Mouse (Mus musculus) stomach, embryonic 15.5 days (tissue): ENCODE measurements around the gene Itpkc. TPM values are rescaled to one million over a fixed set of nuclear protein-coding genes. Genes with fewer than 3 reads are reported as not detected.
A peak's percentile ranks its signal among the peaks of the same experiment; 100 is the strongest.
"Not testable (repeated sequence)": the region's sequence is repeated elsewhere in the genome, so short reads cannot be mapped to it uniquely, and the experiment has no call there.

ENCODE experiments used
- ATAC-seq: fragments of 200-750 bp; cut with Nextera tagmentation; 2 replicates; pipeline ENCODE4 v1.8.0; 2017; ENCODE audit warnings: low read depth, moderate number of reproducible peaks, moderate TSS enrichment; ENCODE audit not compliant: insufficient read depth, low FRiP score
- H3K27ac ChIP-seq: fragments of 300-500 bp; sonication (generic); 2 replicates; pipeline ENCODE4 v1.5.1; 2015; ENCODE audit warnings: mild to moderate bottlenecking, inconsistent platforms
- H3K27me3 ChIP-seq: fragments of 300-500 bp; sonication (generic); replicated peaks from 2 replicates; pipeline ENCODE4 v1.6.1; 2015; ENCODE audit warnings: inconsistent platforms
- H3K36me3 ChIP-seq: fragments of 300-500 bp; sonication (generic); 2 replicates; pipeline ENCODE4 v1.6.1; 2015; ENCODE audit warnings: inconsistent platforms
- H3K4me1 ChIP-seq: fragments of 300-500 bp; sonication (generic); 2 replicates; pipeline ENCODE4 v1.6.1; 2015; ENCODE audit warnings: inconsistent platforms
- H3K4me2 ChIP-seq: fragments of 300-500 bp; sonication (generic); 2 replicates; pipeline ENCODE4 v1.6.1; 2015; ENCODE audit warnings: mild to moderate bottlenecking, inconsistent platforms
- H3K4me3 ChIP-seq: fragments of 300-500 bp; sonication (generic); replicated peaks from 2 replicates; pipeline ENCODE4 v1.5.1; 2015; ENCODE audit warnings: inconsistent platforms
- H3K9ac ChIP-seq: fragments of 300-500 bp; sonication (generic); 2 replicates; pipeline ENCODE4 v1.6.1; 2015; ENCODE audit warnings: inconsistent platforms
- H3K9me3 ChIP-seq: fragments of 300-500 bp; sonication (generic); 2 replicates; pipeline ENCODE4 v1.6.1; 2016; ENCODE audit warnings: inconsistent platforms
- WGBS: fragments of 180-500 bp; shearing (Covaris S2); methylation state at CpG from one replicate; pipeline ENCODE4 v1.1.7; 2015; 5-methylcytosine and 5-hydroxymethylcytosine counted together
- polyA plus RNA-seq: library from polyadenylated mRNA; unstranded; fragments of >200 nt; fragmentation: Nextera tagmentation; extraction: Ambion mirVana; gene quantifications from 2 replicates; pipeline ENCODE4 v1.2.1, GENCODE M21; 2015

Gene Itpkc
- polyA plus RNA-seq, 1 experiment from 2014 or later = 8.8 TPM

- H3K36me3 ChIP-seq = peaks cover 18% of the 10 kb centered on the region
- peak; percentile 78 for ATAC-seq
- H3K4me3 ChIP-seq = peak within 1 kb of the TSS; percentile 74
- peaks cover 25% of the 10 kb centered on the region for H3K4me1 ChIP-seq
- no peaks in the 10 kb centered on the region for H3K9me3 ChIP-seq
- peak within 1 kb of the TSS; percentile 85 for H3K9ac ChIP-seq
- H3K27ac ChIP-seq = peak within 1 kb of the TSS; percentile 81
- WGBS = 1% methylated on average over 46 of the region's 47 CpGs
- H3K4me2 ChIP-seq = peak within 1 kb of the TSS; percentile 84
- no peaks in the 10 kb centered on the region for H3K27me3 ChIP-seq
These were observed 29.9 kb upstream of the Itpkc start, which contains the start of gene Numbl for GRCm38 (mm10) chr7:27258205-27258899. Gene Numbl, plus strand, starts transcription at chr7:27258433.

GRCm38 (mm10) chr7:27257852-27258204 is 29.4 kb upstream of the Itpkc start:
- H3K4me1 ChIP-seq = peaks cover 25% of the 10 kb centered on the region
- H3K27me3 ChIP-seq = no peaks in the 10 kb centered on the region
- H3K36me3 ChIP-seq = peaks cover 13% of the 10 kb centered on the region; the same call in 1 of the 2 replicates
- H3K27ac ChIP-seq = peak overlapping the region; percentile 81
- peak overlapping the region; percentile 74 for H3K4me3 ChIP-seq
- H3K4me2 ChIP-seq = peak overlapping the region; percentile 84
- H3K9ac ChIP-seq = no peak overlapping the region
- 5% methylated on average over 5 of the region's 6 CpGs for WGBS
- no peaks in the 10 kb centered on the region for H3K9me3 ChIP-seq
- no peak; the same call in 1 of the 2 replicates for ATAC-seq

- H3K9me3 ChIP-seq = no peaks in the 10 kb centered on the region
- H3K4me2 ChIP-seq = peak overlapping the region; percentile 84
- H3K27ac ChIP-seq = peak overlapping the region; percentile 81
- ATAC-seq = 0 out of 2 replicates have a peak, but pooled peaks have one; percentile 1
- 0 out of 2 replicates have a peak, but pooled peaks cover 8% of the 10 kb centered on the region for H3K36me3 ChIP-seq
- peaks cover 25% of the 10 kb centered on the region for H3K4me1 ChIP-seq
- 37% methylated on average over 27 of the region's 27 CpGs for WGBS
- H3K4me3 ChIP-seq = peak overlapping the region; percentile 74
- H3K27me3 ChIP-seq = no peaks in the 10 kb centered on the region
- H3K9ac ChIP-seq = no peak overlapping the region
These were observed 28.8 kb upstream of the Itpkc start for GRCm38 (mm10) chr7:27257046-27257851.

GRCm38 (mm10) chr7:27255721-27256120 is 27.3 kb upstream of the Itpkc start:
- Histone ChIP-seq H3K4me3 (no peak overlapping the region), H3K9ac (no peak overlapping the region), H3K9me3 (no peaks in the 10 kb centered on the region), H3K36me3 (0 out of 2 replicates have a peak, but pooled peaks cover 3% of the 10 kb centered on the region), H3K27ac (no peak overlapping the region), H3K4me2 (no peak overlapping the region), H3K4me1 (peaks cover 25% of the 10 kb centered on the region), H3K27me3 (no peaks in the 10 kb centered on the region)
- 66% methylated on average over 3 of the region's 3 CpGs for WGBS
- ATAC-seq = no peak

- no peak overlapping the region; the same call in 1 of the 2 replicates for H3K27ac ChIP-seq
- H3K9me3 ChIP-seq = no peaks in the 10 kb centered on the region
- no peaks in the 10 kb centered on the region for H3K27me3 ChIP-seq
- peak; percentile 82 for ATAC-seq
- peak overlapping the region; percentile 13; the same call in 1 of the 2 replicates for H3K4me2 ChIP-seq
- H3K36me3 ChIP-seq = peaks cover 6% of the 10 kb centered on the region; the same call in 1 of the 2 replicates
- no peak overlapping the region for H3K9ac ChIP-seq
- no peak overlapping the region for H3K4me3 ChIP-seq
- 62% methylated on average over 6 of the region's 6 CpGs for WGBS
- peaks cover 2% of the 10 kb centered on the region for H3K4me1 ChIP-seq
These were observed 23.5 kb upstream of the Itpkc start for GRCm38 (mm10) chr7:27251946-27252345.

- H3K4me3 ChIP-seq = no peak overlapping the region
- H3K9ac ChIP-seq = no peak overlapping the region
- no peak overlapping the region for H3K4me2 ChIP-seq
- H3K9me3 ChIP-seq = no peaks in the 10 kb centered on the region
- H3K4me1 ChIP-seq = no peaks in the 10 kb centered on the region
- H3K27ac ChIP-seq = no peak overlapping the region
- WGBS = 76% methylated on average over 5 of the region's 5 CpGs
- H3K36me3 ChIP-seq = peaks cover 14% of the 10 kb centered on the region
- no peaks in the 10 kb centered on the region for H3K27me3 ChIP-seq
- ATAC-seq = no peak
These were observed 21.5 kb upstream of the Itpkc start for GRCm38 (mm10) chr7:27249928-27250327.

- peaks cover 14% of the 10 kb centered on the region for H3K36me3 ChIP-seq
- no peak overlapping the region for H3K27ac ChIP-seq
- H3K4me2 ChIP-seq = no peak overlapping the region
- WGBS = 89% methylated on average over 2 of the region's 2 CpGs
- no peak overlapping the region for H3K9ac ChIP-seq
- H3K4me1 ChIP-seq = no peaks in the 10 kb centered on the region
- no peaks in the 10 kb centered on the region for H3K9me3 ChIP-seq
- ATAC-seq = no peak
- H3K27me3 ChIP-seq = no peaks in the 10 kb centered on the region
- no peak overlapping the region for H3K4me3 ChIP-seq
These were observed 20.7 kb upstream of the Itpkc start for GRCm38 (mm10) chr7:27249146-27249545.

- not testable (repeated sequence) for H3K4me3 ChIP-seq, H3K27me3 ChIP-seq, H3K4me1 ChIP-seq, H3K9me3 ChIP-seq, ATAC-seq, H3K9ac ChIP-seq, H3K27ac ChIP-seq, H3K4me2 ChIP-seq
- WGBS = 84% methylated on average over 2 of the region's 2 CpGs
- peaks cover 22% of the 10 kb centered on the region for H3K36me3 ChIP-seq
These were observed 15.6 kb upstream of the Itpkc start for GRCm38 (mm10) chr7:27244088-27244487.

GRCm38 (mm10) chr7:27243211-27243610 is 14.8 kb upstream of the Itpkc start:
- H3K4me3 ChIP-seq = no peak overlapping the region
- no peak overlapping the region for H3K4me2 ChIP-seq
- H3K36me3 ChIP-seq = peaks cover 22% of the 10 kb centered on the region
- H3K27me3 ChIP-seq = no peaks in the 10 kb centered on the region
- H3K4me1 ChIP-seq = no peaks in the 10 kb centered on the region
- H3K9me3 ChIP-seq = no peaks in the 10 kb centered on the region
- H3K27ac ChIP-seq = no peak overlapping the region
- no peak overlapping the region for H3K9ac ChIP-seq
- WGBS = 57% methylated on average over 8 of the region's 8 CpGs
- ATAC-seq = no peak

- Histone ChIP-seq H3K4me3 (no peak overlapping the region), H3K4me2 (no peak overlapping the region), H3K27me3 (no peaks in the 10 kb centered on the region), H3K4me1 (peaks cover 8% of the 10 kb centered on the region), H3K9ac (no peak overlapping the region), H3K9me3 (no peaks in the 10 kb centered on the region), H3K36me3 (peaks cover 13% of the 10 kb centered on the region), H3K27ac (no peak overlapping the region)
- ATAC-seq = no peak
- 90% methylated on average over 5 of the region's 5 CpGs for WGBS
These were observed 10.1 kb upstream of the Itpkc start for GRCm38 (mm10) chr7:27238568-27238967.

GRCm38 (mm10) chr7:27237527-27237926 is 9.1 kb upstream of the Itpkc start:
- no peak for ATAC-seq
- no peaks in the 10 kb centered on the region for H3K27me3 ChIP-seq
- WGBS = 84% methylated on average over 2 of the region's 2 CpGs
- H3K27ac ChIP-seq = no peak overlapping the region
- H3K9ac ChIP-seq = no peak overlapping the region
- no peaks in the 10 kb centered on the region for H3K9me3 ChIP-seq
- H3K4me1 ChIP-seq = peaks cover 12% of the 10 kb centered on the region
- 0 out of 2 replicates have a peak, but pooled peaks cover 7% of the 10 kb centered on the region for H3K36me3 ChIP-seq
- no peak overlapping the region for H3K4me2 ChIP-seq
- H3K4me3 ChIP-seq = no peak overlapping the region

- WGBS = 91% methylated on average over 2 of the region's 2 CpGs
- Histone ChIP-seq H3K9ac (no peak overlapping the region), H3K4me3 (no peak overlapping the region), H3K27ac (no peak overlapping the region), H3K9me3 (no peaks in the 10 kb centered on the region), H3K4me1 (peaks cover 23% of the 10 kb centered on the region), H3K4me2 (no peak overlapping the region), H3K27me3 (no peaks in the 10 kb centered on the region), H3K36me3 (0 out of 2 replicates have a peak, but pooled peaks cover 2% of the 10 kb centered on the region)
- no peak for ATAC-seq
These were observed 7.3 kb upstream of the Itpkc start for GRCm38 (mm10) chr7:27235726-27236125.
